Mouse (Mus musculus) bone marrow, adult 2 months (tissue): ENCODE measurements around the gene Stat1.

Experiments used
- CTCF ChIP-seq: fragments of 200-500 bp; IDR thresholded peaks from 2 replicates; pipeline ENCODE4 v1.5.1; 2011; ENCODE audit warnings: low read length, control low read depth; ENCODE audit not compliant: control insufficient read depth, insufficient read depth
- POLR2A ChIP-seq: fragments of 200-500 bp; IDR thresholded peaks from 2 replicates; pipeline ENCODE4 v1.6.1; 2011; ENCODE audit warnings: low read depth, mild to moderate bottlenecking, control low read depth, low read length, borderline replicate concordance; ENCODE audit not compliant: control insufficient read depth

GRCm38 (mm10) chr1:52120191-52120590, 951 bp downstream of the Stat1 start:
- no peak for TF ChIP-seq CTCF
- TF ChIP-seq POLR2A, result no peak
